Mouse (Mus musculus) liver, embryonic 14.5 days (tissue): ENCODE data around the gene Fam189a2. TPM values are rescaled to one million over a fixed set of nuclear protein-coding genes. Genes with fewer than 3 reads are reported as not detected.

Experiments used
- ATAC-seq: fragments of 200-750 bp; cut with Nextera tagmentation; 2 replicates; pipeline ENCODE4 v1.8.0; 2017; ENCODE audit warnings: moderate number of reproducible peaks, mild to moderate bottlenecking, moderate library complexity; ENCODE audit not compliant: insufficient read depth
- DNase-seq, 3 experiments: peaks; one replicate each; pipeline ENCODE4 v3.0.0-alpha.2; 2012 to 2013; ENCODE audit warnings: low read depth in 3 of 3, low spot score in 3 of 3
- H3K27ac ChIP-seq: fragments of 300-500 bp; sonication (generic); 2 replicates; pipeline ENCODE4 v1.5.1; 2014; ENCODE audit warnings: moderate library complexity, mild to moderate bottlenecking, control low read depth, inconsistent platforms
- H3K27me3 ChIP-seq: fragments of 300-500 bp; sonication (generic); 2 replicates; pipeline ENCODE4 v1.6.1; 2014; ENCODE audit warnings: mild to moderate bottlenecking, low read length, moderate library complexity; ENCODE audit not compliant: control insufficient read depth, insufficient read depth
- H3K36me3 ChIP-seq: fragments of 300-500 bp; sonication (generic); replicated peaks from 2 replicates; pipeline ENCODE4 v1.6.1; 2014; ENCODE audit warnings: low read depth; ENCODE audit not compliant: control insufficient read depth, insufficient read depth
- H3K4me1 ChIP-seq, 2 experiments: fragments of 200-500 bp in 1 of 2; fragments of 300-500 bp in 1 of 2; sonication (generic) in 1 of 2; replicated peaks; 2 replicates each; pipeline ENCODE4 v1.6.1; 2012 to 2014; ENCODE audit warnings: antibody characterized with exemption in 1 of 2, inconsistent platforms in 1 of 2, low read length in 1 of 2; ENCODE audit not compliant: control insufficient read depth in 2 of 2, insufficient read depth in 2 of 2
- H3K4me2 ChIP-seq: fragments of 300-500 bp; sonication (generic); 2 replicates; pipeline ENCODE4 v1.6.1; 2014; ENCODE audit warnings: low read depth, mild to moderate bottlenecking, control low read depth, moderate library complexity
- H3K4me3 ChIP-seq, 2 experiments: fragments of 200-500 bp in 1 of 2; fragments of 300-500 bp in 1 of 2; sonication (generic) in 1 of 2; 2 replicates each; pipeline ENCODE4 v1.5.1; 2012 to 2014; ENCODE audit warnings: low read depth in 2 of 2, low read length in 2 of 2, mild to moderate bottlenecking in 2 of 2, control low read depth in 1 of 2, inconsistent platforms in 1 of 2, moderate library complexity in 1 of 2; ENCODE audit not compliant: insufficient read depth in 1 of 2
- H3K9ac ChIP-seq: fragments of 300-500 bp; sonication (generic); replicated peaks from 2 replicates; pipeline ENCODE4 v1.6.1; 2014; ENCODE audit warnings: mild to moderate bottlenecking, control low read depth, moderate library complexity
- H3K9me3 ChIP-seq: fragments of 300-500 bp; sonication (generic); 2 replicates; pipeline ENCODE4 v1.6.1; 2016; ENCODE audit warnings: low read length, mixed read lengths; ENCODE audit not compliant: control insufficient read depth
- CTCF ChIP-seq: IDR thresholded peaks from 2 replicates; pipeline ENCODE4 v1.5.1; 2016; ENCODE audit warnings: antibody characterized with exemption, low read depth, control low read depth
- EP300 ChIP-seq: IDR thresholded peaks from 2 replicates; pipeline ENCODE4 v1.6.1; 2016; ENCODE audit warnings: antibody characterized with exemption, low read depth
- WGBS: fragments of 180-500 bp; shearing (Covaris S2); extraction: QIAGEN DNeasy Blood & Tissue Kit; methylation state at CpG from one replicate; pipeline ENCODE4 v1.1.7; 2014; ENCODE audit not compliant: insufficient replicate concordance; 5-methylcytosine and 5-hydroxymethylcytosine counted together
- polyA plus RNA-seq, 2 experiments: library from polyadenylated mRNA; depleted of rRNA in 1 of 2; stranded (reverse) in 1 of 2; unstranded in 1 of 2; fragments of >200 nt; fragmentation: Nextera tagmentation in 1 of 2; extraction: Ambion mirVana in 1 of 2; gene quantifications; 2 replicates each; pipeline versions ENCODE4 v1.2.1 to v1.2.3; 2012 to 2014

Fam189a2 gene
- polyA plus RNA-seq, 2 experiments = 0.32 TPM; not detected in 1

- no peak overlapping the region for H3K4me3 ChIP-seq
- no peak overlapping the region for H3K9ac ChIP-seq
- H3K27me3 ChIP-seq = no peaks in the 10 kb centered on the region
- ATAC-seq (no peak), DNase-seq (no peak)
- no peaks in the 10 kb centered on the region for H3K9me3 ChIP-seq
- WGBS = 38% methylated on average over 12 of the region's 12 CpGs
- no peaks in the 10 kb centered on the region for H3K4me1 ChIP-seq
- TF ChIP-seq EP300 = no peak
- TF ChIP-seq CTCF = no peak
- H3K27ac ChIP-seq = no peak overlapping the region
- no peak overlapping the region for H3K4me2 ChIP-seq
- H3K36me3 ChIP-seq = no peaks in the 10 kb centered on the region
Measured at GRCm38 (mm10) chr19:24064348-24064895, 33.6 kb upstream of the Fam189a2 start.

DNA sequence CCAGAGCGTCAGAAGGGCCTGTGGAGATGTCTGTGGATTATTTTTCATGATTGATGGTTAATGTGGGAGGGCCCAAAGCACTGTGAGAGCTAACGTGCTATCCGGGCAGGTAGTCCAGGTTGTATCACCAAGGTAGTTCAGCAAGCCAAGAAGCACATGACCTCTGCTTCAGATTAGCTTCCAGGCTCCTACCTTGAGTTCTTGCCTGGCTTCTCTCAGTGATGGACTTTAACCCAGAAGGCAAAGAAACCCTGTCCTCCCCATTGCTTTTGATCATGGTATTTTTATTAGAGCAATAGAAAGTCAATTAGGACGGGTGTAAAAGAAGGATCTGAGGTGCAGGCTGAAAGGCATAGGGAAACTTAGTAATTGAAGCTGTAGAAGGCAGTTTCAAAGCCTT lies 32.8 kb upstream of the Fam189a2 start:
- H3K4me3 ChIP-seq = no peak overlapping the region
- no peak overlapping the region for H3K27ac ChIP-seq
- H3K4me2 ChIP-seq = no peak overlapping the region
- no peak overlapping the region for H3K9ac ChIP-seq
- no peaks in the 10 kb centered on the region for H3K27me3 ChIP-seq
- no peaks in the 10 kb centered on the region for H3K4me1 ChIP-seq
- TF ChIP-seq EP300 (no peak), CTCF (no peak)
- DNase-seq = no peak
- no peak for ATAC-seq
- H3K36me3 ChIP-seq = no peaks in the 10 kb centered on the region
- H3K9me3 ChIP-seq = no peaks in the 10 kb centered on the region
- WGBS = 57% methylated on average over 4 of the region's 4 CpGs

- Histone ChIP-seq H3K4me3 (no peak overlapping the region), H3K27ac (no peak overlapping the region), H3K4me2 (no peak overlapping the region), H3K9ac (no peak overlapping the region), H3K9me3 (no peaks in the 10 kb centered on the region), H3K27me3 (no peaks in the 10 kb centered on the region), H3K36me3 (no peaks in the 10 kb centered on the region), H3K4me1 (no peaks in the 10 kb centered on the region)
- WGBS = 66% methylated on average over 8 of the region's 8 CpGs
- DNase-seq (no peak), ATAC-seq (no peak)
- no peak for TF ChIP-seq CTCF
- no peak for TF ChIP-seq EP300
Measured at GRCm38 (mm10) chr19:24058851-24059250, 28.0 kb upstream of the Fam189a2 start.

- TF ChIP-seq EP300 (no peak), CTCF (no peak)
- no peaks in the 10 kb centered on the region for H3K9me3 ChIP-seq
- no peak overlapping the region for H3K27ac ChIP-seq
- WGBS = 37% methylated on average over 5 of the region's 5 CpGs
- H3K36me3 ChIP-seq = no peaks in the 10 kb centered on the region
- H3K27me3 ChIP-seq = no peaks in the 10 kb centered on the region
- DNase-seq (no peak), ATAC-seq (no peak)
- H3K9ac ChIP-seq = no peak overlapping the region
- no peak overlapping the region for H3K4me2 ChIP-seq
- H3K4me3 ChIP-seq = no peak overlapping the region
- H3K4me1 ChIP-seq = no peaks in the 10 kb centered on the region
Measured at GRCm38 (mm10) chr19:24058021-24058420, 27.2 kb upstream of the Fam189a2 start.

GRCm38 (mm10) chr19:24056880-24057279 lies 26.1 kb upstream of the Fam189a2 start:
- Histone ChIP-seq H3K9ac (no peak overlapping the region), H3K4me1 (no peaks in the 10 kb centered on the region), H3K4me3 (no peak overlapping the region), H3K9me3 (no peaks in the 10 kb centered on the region), H3K27ac (no peak overlapping the region), H3K4me2 (no peak overlapping the region), H3K27me3 (no peaks in the 10 kb centered on the region), H3K36me3 (no peaks in the 10 kb centered on the region)
- whole genome bisulfite sequencing = 72% methylated on average over 1 of the region's 1 CpGs
- DNase-seq (no peak), ATAC-seq (no peak)
- peak; percentile 21; the same call in 1 of the 2 replicates for TF ChIP-seq CTCF
- no peak for TF ChIP-seq EP300
